Mouse (Mus musculus) fat pad, adult 2 months (tissue): ENCODE results near the gene Sar1a.

Experiments used
- DNase-seq: peaks from one replicate; pipeline ENCODE4 v3.0.0-alpha.2; 2011; ENCODE audit warnings: low read depth, low spot score; ENCODE audit errors: extremely low read depth

Sar1a gene

GRCm38 (mm10) chr10:61680015-61680913 is at the start of gene Sar1a:
TSS of gene Sar1a (plus strand) at chr10:61680299.
- no peak for DNase-seq

- DNase-seq = no peak
Measured at GRCm38 (mm10) chr10:61632445-61632844, 47.7 kb upstream of the Sar1a start.

- DNase-seq = no peak
Measured at GRCm38 (mm10) chr10:61637055-61637454, 43.0 kb upstream of the Sar1a start.

GRCm38 (mm10) chr10:61640363-61640762 is 39.7 kb upstream of the Sar1a start:
- peak; percentile 87 for DNase-seq

- no peak for DNase-seq
Measured at GRCm38 (mm10) chr10:61646557-61646956, 33.5 kb upstream of the Sar1a start.

- DNase-seq = no peak
Measured at GRCm38 (mm10) chr10:61647790-61648736, 32.0 kb upstream of the Sar1a start, which contains the start of gene Ppa1. TSS of gene Ppa1 (plus strand) at chr10:61648552.

GRCm38 (mm10) chr10:61648737-61649645 is 31.1 kb upstream of the Sar1a start:
- no peak for DNase-seq

- peak; percentile 79 for DNase-seq
Measured at GRCm38 (mm10) chr10:61654105-61654504, 26.0 kb upstream of the Sar1a start.

- no peak for DNase-seq
Measured at GRCm38 (mm10) chr10:61654691-61655090, 25.4 kb upstream of the Sar1a start.

GRCm38 (mm10) chr10:61655188-61655587 is 24.9 kb upstream of the Sar1a start:
- no peak for DNase-seq

GRCm38 (mm10) chr10:61656928-61657882 is 22.9 kb upstream of the Sar1a start:
- no peak for DNase-seq

- no peak for DNase-seq
Measured at GRCm38 (mm10) chr10:61657985-61658384, 22.1 kb upstream of the Sar1a start.

- no peak for DNase-seq
Measured at GRCm38 (mm10) chr10:61661887-61662286, 18.2 kb upstream of the Sar1a start.

- DNase-seq = no peak
Measured at GRCm38 (mm10) chr10:61662391-61662988, 17.6 kb upstream of the Sar1a start.

- no peak for DNase-seq
Measured at GRCm38 (mm10) chr10:61665111-61665510, 15.0 kb upstream of the Sar1a start.

GRCm38 (mm10) chr10:61665651-61666050 is 14.4 kb upstream of the Sar1a start:
- no peak for DNase-seq

GRCm38 (mm10) chr10:61669289-61669688 is 10.8 kb upstream of the Sar1a start:
- DNase-seq = no peak

GRCm38 (mm10) chr10:61669896-61670295 is 10.2 kb upstream of the Sar1a start:
- DNase-seq = no peak

GRCm38 (mm10) chr10:61670758-61671157 is 9.3 kb upstream of the Sar1a start:
- no peak for DNase-seq
